Mouse (Mus musculus): Measurements from ENCODE around the gene Lcp2. TPM values are rescaled to one million over a fixed set of nuclear protein-coding genes. Genes with fewer than 3 reads are reported as not detected.

The Lcp2 gene
- polyA plus RNA-seq, 1 experiment from 2014 or later: 2.0 TPM

DNA sequence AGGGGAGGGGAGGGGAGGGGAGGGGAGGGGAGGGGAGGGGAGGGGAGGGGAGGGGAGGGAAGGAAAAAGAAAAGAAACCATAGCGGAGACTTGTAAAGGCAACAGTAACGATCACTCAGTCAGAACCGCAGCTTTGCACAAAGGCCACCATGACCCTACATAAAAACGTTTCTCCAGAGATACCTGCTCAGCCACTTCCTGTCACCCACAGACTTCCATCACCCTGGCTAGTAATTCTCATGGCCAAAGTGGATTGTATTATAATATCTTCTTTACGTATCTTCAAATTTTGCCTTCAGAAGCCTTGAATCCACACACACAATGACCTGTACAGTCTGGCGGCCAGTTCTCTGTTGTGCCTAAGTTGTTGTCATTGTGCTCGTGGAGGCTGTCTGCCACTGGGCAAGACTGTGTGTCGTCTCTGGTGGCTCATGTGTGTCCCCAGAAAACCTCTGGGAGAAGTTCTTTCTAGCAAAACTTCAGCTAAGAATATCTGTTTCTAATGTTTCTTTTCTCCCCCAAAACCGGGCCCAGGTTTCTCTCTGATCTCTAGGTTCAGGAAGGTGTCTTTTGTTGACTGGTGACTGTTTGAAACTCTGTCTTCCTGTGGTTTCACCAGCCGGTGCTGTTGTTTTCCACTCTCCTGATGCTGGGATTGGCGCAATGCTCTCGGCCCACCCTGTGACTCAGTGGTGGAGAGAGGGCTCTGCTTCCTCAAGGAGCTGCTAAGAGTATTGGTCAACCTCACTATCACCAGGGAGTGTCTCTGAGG lies 37.2 kb upstream of the Lcp2 start:
- ATAC-seq (replicated peaks; ENCODE audit: low FRiP score): no peak
- no peak overlapping the region for H3K4me3 ChIP-seq (ENCODE audit: low read depth, low read length)

DNA sequence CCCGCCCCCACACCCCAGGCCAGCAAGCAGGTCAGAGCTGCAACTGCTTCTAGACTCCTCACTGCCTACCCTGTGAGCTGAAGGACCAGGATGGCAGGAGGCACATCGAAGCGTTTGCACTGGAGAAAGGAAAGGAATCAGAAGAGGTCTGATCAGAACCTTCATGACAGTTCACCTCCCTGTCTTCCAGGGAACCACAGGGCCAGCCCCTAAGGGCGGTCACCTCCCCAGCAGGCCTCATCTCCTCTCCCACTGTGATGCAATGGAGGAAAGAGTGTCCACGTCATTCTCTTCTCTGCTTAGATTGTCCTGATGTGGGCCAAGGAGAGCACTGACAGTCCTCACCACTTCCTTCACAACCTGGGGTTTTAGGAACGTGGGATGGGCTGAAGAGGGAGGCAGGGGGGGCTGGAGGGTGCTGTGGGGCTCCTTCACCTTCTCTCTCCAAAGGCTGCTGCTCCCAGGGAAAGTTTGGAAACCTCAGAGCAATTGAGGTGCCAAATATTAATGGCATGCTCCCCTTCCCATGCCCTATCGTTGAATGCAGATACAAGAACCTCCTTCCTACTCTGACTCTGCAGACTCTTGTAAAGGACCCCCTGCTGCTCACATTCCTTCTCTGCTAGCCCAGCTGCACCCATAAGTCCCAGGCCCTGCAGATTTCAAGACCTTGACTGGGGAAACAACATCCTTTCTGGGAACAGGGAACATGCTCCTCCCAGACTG lies 36.4 kb upstream of the Lcp2 start:
- H3K4me3 ChIP-seq (ENCODE audit: low read depth, low read length): no peak overlapping the region
- no peaks in the 10 kb centered on the region for H3K4me1 ChIP-seq (replicated peaks; ENCODE audit: control insufficient read depth, insufficient read depth, low read length)
- no peak overlapping the region for H3K4me2 ChIP-seq (ENCODE audit: low read depth, low read length, severe bottlenecking)
- no peak for DNase-seq (ENCODE audit: low spot score)
- no peaks in the 10 kb centered on the region for H3K36me3 ChIP-seq (ENCODE audit: control insufficient read depth, insufficient read depth, low read length)
- no peaks in the 10 kb centered on the region for H3K27me3 ChIP-seq (ENCODE audit: control insufficient read depth, insufficient read depth, low read length)
- H3K9ac ChIP-seq (ENCODE audit: low read length): no peak overlapping the region
- H3K9me3 ChIP-seq (ENCODE audit: control insufficient read depth, low read length): no peaks in the 10 kb centered on the region
- WGBS: 76% methylated on average over 7 of the region's 7 CpGs
- ATAC-seq (replicated peaks; ENCODE audit: low FRiP score): no peak
- no peak overlapping the region for H3K27ac ChIP-seq (ENCODE audit: low read depth, low read length)

More for the DNA sequence above, 37.2 kb upstream of the Lcp2 start:
- Histone ChIP-seq H3K9me3 (ENCODE audit: control insufficient read depth, low read length) (no peaks in the 10 kb centered on the region), H3K36me3 (ENCODE audit: control insufficient read depth, insufficient read depth, low read length) (no peaks in the 10 kb centered on the region), H3K27ac (ENCODE audit: low read depth, low read length) (no peak overlapping the region), H3K27me3 (ENCODE audit: control insufficient read depth, insufficient read depth, low read length) (no peaks in the 10 kb centered on the region), H3K4me2 (ENCODE audit: low read depth, low read length, severe bottlenecking) (no peak overlapping the region), H3K4me1 (replicated peaks; ENCODE audit: control insufficient read depth, insufficient read depth, low read length) (no peaks in the 10 kb centered on the region), H3K9ac (ENCODE audit: low read length) (no peak overlapping the region)
- 77% methylated on average over 12 of the region's 12 CpGs for WGBS
- no peak for DNase-seq (ENCODE audit: low spot score)

DNA sequence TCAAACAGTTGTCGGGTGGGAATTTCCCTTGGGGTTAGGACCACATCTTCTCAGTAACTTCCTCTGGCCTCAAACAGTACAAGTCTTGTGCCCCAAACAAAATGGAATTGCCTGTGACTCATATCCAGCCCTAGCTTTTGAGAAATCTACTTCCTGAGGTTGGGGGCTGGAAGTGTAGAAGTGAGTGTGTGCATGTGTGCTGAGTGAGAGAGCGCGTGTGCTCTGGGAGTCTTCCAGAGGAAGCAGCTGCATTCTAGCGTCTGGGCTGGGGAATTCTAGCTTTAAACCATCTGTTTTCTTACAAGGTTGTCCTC lies 35.9 kb upstream of the Lcp2 start:
- Histone ChIP-seq H3K36me3 (ENCODE audit: control insufficient read depth, insufficient read depth, low read length) (no peaks in the 10 kb centered on the region), H3K9me3 (ENCODE audit: control insufficient read depth, low read length) (no peaks in the 10 kb centered on the region), H3K4me3 (ENCODE audit: low read depth, low read length) (no peak overlapping the region), H3K27ac (ENCODE audit: low read depth, low read length) (no peak overlapping the region), H3K9ac (ENCODE audit: low read length) (no peak overlapping the region), H3K27me3 (ENCODE audit: control insufficient read depth, insufficient read depth, low read length) (no peaks in the 10 kb centered on the region), H3K4me1 (replicated peaks; ENCODE audit: control insufficient read depth, insufficient read depth, low read length) (no peaks in the 10 kb centered on the region), H3K4me2 (ENCODE audit: low read depth, low read length, severe bottlenecking) (no peak overlapping the region)
- no peak for ATAC-seq (replicated peaks; ENCODE audit: low FRiP score)
- WGBS: 81% methylated on average over 4 of the region's 4 CpGs
- DNase-seq (ENCODE audit: low spot score): no peak

DNA sequence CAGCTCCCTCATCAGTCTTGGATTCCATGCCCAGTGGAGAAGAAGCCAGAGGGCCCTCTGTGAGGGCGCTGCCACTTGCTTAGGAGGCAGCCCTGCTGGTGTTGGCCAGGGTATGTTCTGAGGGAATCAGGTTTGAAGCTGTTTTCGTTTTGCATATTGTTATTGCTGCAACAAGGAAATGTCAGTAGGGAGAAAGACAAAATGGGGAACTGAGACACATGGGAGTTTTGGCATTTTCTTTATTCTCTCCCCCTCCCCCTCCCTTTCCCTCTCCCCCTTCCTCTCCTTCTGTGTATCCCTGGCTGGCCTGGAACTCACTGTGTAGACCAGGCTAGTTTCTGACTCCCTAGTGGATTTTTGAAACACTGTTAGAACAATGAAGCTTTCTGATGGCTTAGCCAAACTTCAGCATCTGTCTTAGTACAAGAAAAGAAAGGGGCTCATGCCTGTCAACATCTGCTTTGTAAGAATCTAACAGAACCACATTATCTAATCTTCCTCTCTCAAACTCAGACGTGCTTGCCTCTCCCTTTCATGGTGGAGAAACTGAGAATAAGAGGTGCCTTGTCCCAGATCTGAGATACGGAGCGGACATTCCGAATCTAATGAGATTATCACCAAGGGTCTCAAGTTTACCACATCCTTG lies 34.6 kb upstream of the Lcp2 start:
- no peak overlapping the region for H3K4me3 ChIP-seq (ENCODE audit: low read depth, low read length)
- H3K9ac ChIP-seq (ENCODE audit: low read length): no peak overlapping the region
- no peaks in the 10 kb centered on the region for H3K4me1 ChIP-seq (replicated peaks; ENCODE audit: control insufficient read depth, insufficient read depth, low read length)
- H3K36me3 ChIP-seq (ENCODE audit: control insufficient read depth, insufficient read depth, low read length): no peaks in the 10 kb centered on the region
- 64% methylated on average over 6 of the region's 6 CpGs for whole genome bisulfite sequencing
- H3K27me3 ChIP-seq (ENCODE audit: control insufficient read depth, insufficient read depth, low read length): no peaks in the 10 kb centered on the region
- H3K27ac ChIP-seq (ENCODE audit: low read depth, low read length): no peak overlapping the region
- DNase-seq (ENCODE audit: low spot score) (peak; percentile 46), ATAC-seq (replicated peaks; ENCODE audit: low FRiP score) (no peak)
- H3K9me3 ChIP-seq (ENCODE audit: control insufficient read depth, low read length): no peaks in the 10 kb centered on the region
- H3K4me2 ChIP-seq (ENCODE audit: low read depth, low read length, severe bottlenecking): no peak overlapping the region

- H3K4me2 ChIP-seq (ENCODE audit: low read depth, low read length, severe bottlenecking): no peak overlapping the region
- DNase-seq (ENCODE audit: low spot score) (no peak), ATAC-seq (replicated peaks; ENCODE audit: low FRiP score) (no peak)
- no peaks in the 10 kb centered on the region for H3K9me3 ChIP-seq (ENCODE audit: control insufficient read depth, low read length)
- H3K27ac ChIP-seq (ENCODE audit: low read depth, low read length): no peak overlapping the region
- no peak overlapping the region for H3K9ac ChIP-seq (ENCODE audit: low read length)
- no peaks in the 10 kb centered on the region for H3K27me3 ChIP-seq (ENCODE audit: control insufficient read depth, insufficient read depth, low read length)
- WGBS: 93% methylated on average over 1 of the region's 1 CpGs
- no peaks in the 10 kb centered on the region for H3K4me1 ChIP-seq (replicated peaks; ENCODE audit: control insufficient read depth, insufficient read depth, low read length)
- no peaks in the 10 kb centered on the region for H3K36me3 ChIP-seq (ENCODE audit: control insufficient read depth, insufficient read depth, low read length)
- H3K4me3 ChIP-seq (ENCODE audit: low read depth, low read length): no peak overlapping the region
Measured at GRCm38 (mm10) chr11:34025091-34025490, 21.6 kb upstream of the Lcp2 start.

DNA sequence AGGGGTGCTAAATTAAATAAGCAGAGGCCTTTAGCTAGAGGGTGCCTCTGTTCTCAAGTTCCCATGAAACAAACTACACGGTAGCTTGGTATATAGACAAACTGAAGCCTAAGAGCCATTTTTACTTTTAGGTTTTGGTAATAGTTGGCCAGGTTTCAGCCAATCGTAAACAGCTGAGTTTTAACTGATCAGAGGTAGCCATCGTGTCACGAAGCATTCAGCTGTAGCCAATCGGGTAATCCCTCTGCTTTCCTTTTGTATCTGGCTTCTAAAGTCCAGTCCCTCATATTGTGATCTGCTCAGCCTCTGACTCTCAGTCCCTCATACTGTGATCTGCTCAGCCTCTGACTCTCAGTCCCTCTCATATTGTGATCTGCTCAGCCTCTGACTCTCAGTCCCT lies 17.1 kb upstream of the Lcp2 start:
- Histone ChIP-seq H3K9me3 (ENCODE audit: control insufficient read depth, low read length) (no peaks in the 10 kb centered on the region), H3K4me3 (ENCODE audit: low read depth, low read length) (no peak overlapping the region), H3K9ac (ENCODE audit: low read length) (no peak overlapping the region), H3K4me2 (ENCODE audit: low read depth, low read length, severe bottlenecking) (no peak overlapping the region), H3K4me1 (replicated peaks; ENCODE audit: control insufficient read depth, insufficient read depth, low read length) (no peaks in the 10 kb centered on the region), H3K36me3 (ENCODE audit: control insufficient read depth, insufficient read depth, low read length) (no peaks in the 10 kb centered on the region), H3K27me3 (ENCODE audit: control insufficient read depth, insufficient read depth, low read length) (no peaks in the 10 kb centered on the region), H3K27ac (ENCODE audit: low read depth, low read length) (no peak overlapping the region)
- no peak for DNase-seq (ENCODE audit: low spot score)
- no peak for ATAC-seq (replicated peaks; ENCODE audit: low FRiP score)
- WGBS: 41% methylated on average over 5 of the region's 5 CpGs

DNA sequence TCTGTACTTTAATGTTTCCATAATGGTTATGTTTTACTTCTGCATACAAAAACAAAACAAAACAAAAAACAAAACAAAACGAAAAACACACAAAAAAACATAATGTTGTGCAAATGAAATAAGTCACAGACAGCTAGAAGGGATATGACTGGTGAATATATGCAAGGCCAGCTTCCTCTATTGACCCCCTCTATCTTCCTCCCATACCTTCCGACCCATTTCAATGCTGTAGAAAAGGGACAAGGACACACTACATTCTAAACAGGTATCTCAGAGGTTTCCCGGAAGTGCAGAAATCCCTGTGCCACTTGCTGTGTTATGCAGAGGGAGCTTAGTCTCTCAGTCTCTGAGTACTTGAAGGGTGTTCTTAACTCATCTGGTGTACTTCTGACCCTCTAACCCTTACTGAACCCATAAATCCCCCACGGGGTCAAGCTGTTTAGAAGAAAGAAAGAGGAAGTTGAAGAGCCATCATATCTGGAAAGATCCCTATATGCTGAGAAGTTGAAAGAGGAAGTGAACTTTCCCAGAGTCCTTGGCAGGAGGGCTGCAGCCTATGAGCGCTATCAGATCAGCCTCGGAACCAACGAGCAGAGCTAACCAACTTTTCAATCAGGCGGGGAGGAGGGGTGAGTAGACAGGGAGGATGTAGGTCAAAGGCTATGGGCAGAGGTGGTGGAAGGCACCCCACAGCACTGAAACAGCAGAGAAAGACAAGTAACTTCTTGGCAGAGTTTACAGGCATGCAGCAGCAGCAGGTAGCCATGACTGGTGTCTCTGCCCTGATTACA lies 15.5 kb upstream of the Lcp2 start:
- Histone ChIP-seq H3K4me2 (ENCODE audit: low read depth, low read length, severe bottlenecking) (no peak overlapping the region), H3K36me3 (ENCODE audit: control insufficient read depth, insufficient read depth, low read length) (no peaks in the 10 kb centered on the region), H3K4me1 (replicated peaks; ENCODE audit: control insufficient read depth, insufficient read depth, low read length) (no peaks in the 10 kb centered on the region), H3K9me3 (ENCODE audit: control insufficient read depth, low read length) (no peaks in the 10 kb centered on the region), H3K27ac (ENCODE audit: low read depth, low read length) (no peak overlapping the region), H3K9ac (ENCODE audit: low read length) (no peak overlapping the region), H3K27me3 (ENCODE audit: control insufficient read depth, insufficient read depth, low read length) (no peaks in the 10 kb centered on the region), H3K4me3 (ENCODE audit: low read depth, low read length) (no peak overlapping the region)
- DNase-seq (ENCODE audit: low spot score): no peak
- no peak for ATAC-seq (replicated peaks; ENCODE audit: low FRiP score)
- 72% methylated on average over 8 of the region's 8 CpGs for WGBS

DNA sequence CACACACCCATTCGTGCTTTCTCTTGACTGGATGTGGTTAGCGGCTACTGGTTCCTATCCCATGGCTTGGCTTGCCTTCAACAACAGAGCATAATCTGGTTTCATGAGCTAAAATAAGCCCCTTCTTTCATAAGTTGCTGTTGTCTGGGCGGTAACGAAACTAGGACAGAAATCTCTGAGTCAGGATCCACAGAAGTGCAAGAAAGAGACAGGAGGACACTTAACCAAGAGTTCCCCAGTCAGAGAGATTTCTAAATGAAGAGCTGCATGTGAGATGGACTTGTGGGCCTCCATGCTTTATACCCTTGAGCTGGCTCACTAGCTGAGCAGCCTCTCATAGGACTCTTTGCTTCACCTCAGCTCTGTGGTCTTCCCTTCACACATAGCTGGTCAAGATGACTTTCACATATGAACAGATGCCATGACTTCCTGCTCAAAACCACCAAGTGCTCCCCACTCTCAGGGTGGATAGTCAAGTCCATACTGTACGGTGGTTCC lies 12.7 kb upstream of the Lcp2 start:
- Histone ChIP-seq H3K9ac (ENCODE audit: low read length) (no peak overlapping the region), H3K4me3 (ENCODE audit: low read depth, low read length) (no peak overlapping the region), H3K27me3 (ENCODE audit: control insufficient read depth, insufficient read depth, low read length) (no peaks in the 10 kb centered on the region), H3K27ac (ENCODE audit: low read depth, low read length) (no peak overlapping the region), H3K4me2 (ENCODE audit: low read depth, low read length, severe bottlenecking) (no peak overlapping the region), H3K9me3 (ENCODE audit: control insufficient read depth, low read length) (no peaks in the 10 kb centered on the region), H3K4me1 (replicated peaks; ENCODE audit: control insufficient read depth, insufficient read depth, low read length) (no peaks in the 10 kb centered on the region), H3K36me3 (ENCODE audit: control insufficient read depth, insufficient read depth, low read length) (no peaks in the 10 kb centered on the region)
- ATAC-seq (replicated peaks; ENCODE audit: low FRiP score) (no peak), DNase-seq (ENCODE audit: low spot score) (no peak)
- WGBS: 90% methylated on average over 5 of the region's 5 CpGs
